ENCODE assay signal across 9 mouse cellular contexts in the genomic region with DNA sequence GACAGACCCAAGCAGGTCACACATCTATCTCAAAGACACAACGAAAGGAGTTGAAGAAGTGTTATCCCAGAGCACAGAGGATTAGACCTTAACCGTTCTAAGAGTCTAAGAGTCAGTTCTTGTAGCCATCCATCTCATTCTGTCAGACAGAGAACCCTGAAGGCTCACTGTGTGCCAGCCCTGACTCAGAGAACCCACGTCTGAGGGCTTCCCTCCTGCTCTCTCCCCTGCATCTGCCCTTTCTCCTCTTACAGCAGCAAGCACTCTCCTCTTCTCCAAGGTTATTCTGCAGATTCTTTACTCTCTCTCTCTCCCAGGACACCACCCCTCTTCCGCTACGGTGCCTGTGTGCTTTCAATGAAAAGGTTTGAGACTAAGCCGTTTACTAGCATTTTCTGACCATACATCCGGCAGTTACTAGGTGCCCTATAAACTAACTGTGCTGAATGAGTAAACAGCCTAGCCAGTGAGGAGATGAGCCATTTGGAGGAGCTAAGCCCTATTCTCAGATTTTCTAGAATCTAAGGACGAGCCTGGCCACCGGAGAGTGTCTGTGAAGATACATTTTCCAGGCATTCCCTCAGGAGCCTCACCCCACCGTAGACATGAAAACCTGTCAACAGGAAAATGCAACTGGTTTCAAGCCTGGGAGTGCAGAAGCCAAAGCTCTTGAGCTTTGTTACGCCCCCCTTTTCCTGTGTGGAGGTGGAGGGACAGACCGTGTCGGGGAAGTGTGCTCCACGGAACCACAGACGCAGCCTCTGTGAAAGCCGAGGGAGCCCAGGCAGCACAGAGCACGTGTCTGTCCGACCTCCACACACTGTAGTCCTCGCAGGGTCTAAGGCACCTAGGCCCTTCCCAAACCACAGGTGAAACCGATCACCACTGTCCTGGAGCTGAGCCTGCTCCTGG. TPM values are rescaled to one million over a fixed set of nuclear protein-coding genes. Genes with fewer than 3 reads are reported as not detected.
A peak's percentile ranks its signal among the peaks of the same experiment; 100 is the strongest.
DNase-seq lines count a peak whose midpoint lies in the region; ATAC-seq and TF ChIP-seq lines count a peak whose summit lies in the region.
"Had no signal": no experiment of that assay in that cellular context is flagged by ENCODE, and none has a peak within 500 bp of the region (broad histone marks: within the 10 kb centered on the region; RNA-seq: fewer than 3 reads in every experiment).

No protein-coding gene starts in this region.

- H3K27ac ChIP-seq in hindbrain, embryonic 16.5 days (ENCODE audit: low read depth, low read length), result no peak overlapping the region
- no peak overlapping the region for H3K27ac ChIP-seq in hindbrain, embryonic 12.5 days
- H3K27ac ChIP-seq in ES-E14 (ENCODE audit: insufficient read depth, low read depth, low read length, poor library complexity, severe bottlenecking), result no peak overlapping the region

- peak; percentile 26; the same call in 1 of the 2 replicates for ATAC-seq in hindbrain, embryonic 16.5 days
- ATAC-seq in hindbrain, embryonic 12.5 days (ENCODE audit: low FRiP score), result no peak
- 0 out of 2 replicates have a peak, but pooled peaks have one; percentile 35 for ATAC-seq in erythroid progenitor cell, adult 5-6 weeks (replicated peaks; ENCODE audit: low FRiP score, poor library complexity, severe bottlenecking)
- ATAC-seq in neutrophil, adult 5-6 weeks (ENCODE audit: extremely low read depth, insufficient number of reproducible peaks, low FRiP score, poor library complexity, severe bottlenecking), result peak; percentile 45; the same call in 1 of the 2 replicates

- H3K4me1 ChIP-seq in hindbrain, embryonic 16.5 days (ENCODE audit: control insufficient read depth, insufficient read depth, low read depth, low read length), result peaks cover 14% of the 10 kb centered on the region; the same call in 1 of the 2 replicates
- H3K4me1 ChIP-seq in hindbrain, embryonic 12.5 days, result peaks cover 48% of the 10 kb centered on the region
- peaks cover 0 to 16% of the 10 kb centered on the region in 2 experiments for H3K4me1 ChIP-seq in ES-E14 (ENCODE audit: control insufficient read depth in 2 of 2, insufficient read depth in 2 of 2, low read length in 2 of 2, poor library complexity in 1 of 2)

- no peak for DNase-seq in ES-E14 (ENCODE audit: low read depth, low spot score)
- DNase-seq in embryo, embryonic 10 days (ENCODE audit: low spot score), result no peak
- DNase-seq in cerebellum, adult 8-10 months, result no peak
- DNase-seq: kidney, postnatal 10 days; lung, embryonic 14.5 days had no signal

- H3K9ac ChIP-seq in hindbrain, embryonic 16.5 days (ENCODE audit: low read depth, low read length), result no peak overlapping the region
- H3K9ac ChIP-seq in hindbrain, embryonic 12.5 days, result no peak overlapping the region
- peak overlapping the region; percentile 4; the same call in 1 of the 2 replicates for H3K9ac ChIP-seq in ES-E14 (ENCODE audit: insufficient read depth, low read depth, low read length, poor library complexity, severe bottlenecking)
- H3K9ac ChIP-seq: lung, embryonic 14.5 days had no signal

- no peak overlapping the region for H3K4me3 ChIP-seq in hindbrain, embryonic 16.5 days (ENCODE audit: low read length)
- H3K4me3 ChIP-seq in hindbrain, embryonic 12.5 days, result no peak overlapping the region
- H3K4me3 ChIP-seq in ES-E14 (ENCODE audit: insufficient read depth in 1 of 2, low read depth in 1 of 2, low read length in 2 of 2, poor library complexity in 1 of 2, severe bottlenecking in 1 of 2), result no peak overlapping the region

- no peak overlapping the region for H3K4me2 ChIP-seq in hindbrain, embryonic 16.5 days (ENCODE audit: low read length)
- no peak overlapping the region for H3K4me2 ChIP-seq in hindbrain, embryonic 12.5 days (replicated peaks)
- H3K4me2 ChIP-seq: lung, embryonic 14.5 days had no signal

- 0 out of 2 replicates have a peak, but pooled peaks cover 3% of the 10 kb centered on the region for H3K36me3 ChIP-seq in hindbrain, embryonic 16.5 days (ENCODE audit: control insufficient read depth, insufficient read depth, low read length)
- peaks cover 16% of the 10 kb centered on the region for H3K36me3 ChIP-seq in hindbrain, embryonic 12.5 days
- H3K36me3 ChIP-seq in ES-E14 (ENCODE audit: control insufficient read depth, insufficient read depth, low read length, poor library complexity, severe bottlenecking), result peaks cover 16% of the 10 kb centered on the region

- in situ Hi-C loops in ES-E14 (cut with MboI; ENCODE audit: low sequenced_read_pairs in 2 of 2, unreplicated experiment in 2 of 2), result no loop called here

- no peaks in the 10 kb centered on the region for H3K27me3 ChIP-seq in hindbrain, embryonic 16.5 days (replicated peaks; ENCODE audit: control insufficient read depth, insufficient read depth, low read length)
- H3K27me3 ChIP-seq in hindbrain, embryonic 12.5 days, result no peaks in the 10 kb centered on the region

- H3K9me3 ChIP-seq in hindbrain, embryonic 16.5 days (ENCODE audit: control insufficient read depth, low read length), result no peaks in the 10 kb centered on the region
- H3K9me3 ChIP-seq in hindbrain, embryonic 12.5 days (replicated peaks), result no peaks in the 10 kb centered on the region
- no peaks in the 10 kb centered on the region for H3K9me3 ChIP-seq in ES-E14 (ENCODE audit: control insufficient read depth, insufficient read depth, low read depth, low read length)

- WGBS in hindbrain, embryonic 16.5 days, result 72% methylated on average over 20 of the region's 20 CpGs
- 79% methylated on average over 20 of the region's 20 CpGs for WGBS in hindbrain, embryonic 12.5 days

TF ChIP-seq in ES-E14, 5 proteins besides CTCF, POLR2A, EP300 and RAD21:
- TF ChIP-seq CHD2 (IDR thresholded peaks at IDR 0.05; ENCODE audit: low read depth, low read length), result no peak
- TF ChIP-seq ZC3H11A (IDR thresholded peaks at IDR 0.05; ENCODE audit: borderline replicate concordance, low read depth, low read length), result no peak
- no peak for TF ChIP-seq MAFK (IDR thresholded peaks at IDR 0.05; ENCODE audit: insufficient read depth, low read depth, low read length)
- no peak for TF ChIP-seq ZNF384 (IDR thresholded peaks at IDR 0.05; ENCODE audit: low read depth, low read length)

RNA-seq across cellular contexts. Expression of gene Mapk6, which starts 8.0 kb away (rescaled TPM):
- polyA plus RNA-seq in hindbrain, embryonic 16.5 days (2015; fragmentation: Nextera tagmentation; extraction: Ambion mirVana), result 142 and 147 TPM in 2 replicates
- 176 and 183 TPM in 2 replicates for polyA plus RNA-seq in hindbrain, embryonic 12.5 days (2016; fragmentation: Nextera tagmentation; extraction: Ambion mirVana)
- total RNA-seq in ES-E14 (2012; rRNA removed), result 81.8 and 85.9 TPM in 2 replicates
- 7.1 and 8.3 TPM in 2 replicates for total RNA-seq in erythroid progenitor cell, adult 5-6 weeks (2015; ENCODE audit: low replicate concordance)
- 4.1 and 6.8 TPM in 2 replicates for total RNA-seq in erythroid progenitor cell, adult 5-6 weeks (2017; ENCODE audit: low replicate concordance)
- total RNA-seq in neutrophil, adult 5-6 weeks (2017), result 33.3 and 36.3 TPM in 2 replicates

RNA-seq across cellular contexts. Expression of gene Leo1, which starts 39.5 kb away (rescaled TPM):
- 42.6 and 43.0 TPM in 2 replicates for polyA plus RNA-seq in hindbrain, embryonic 16.5 days (2015; fragmentation: Nextera tagmentation; extraction: Ambion mirVana)
- polyA plus RNA-seq in hindbrain, embryonic 12.5 days (2016; fragmentation: Nextera tagmentation; extraction: Ambion mirVana), result 50.5 and 51.7 TPM in 2 replicates
- 54.7 and 66.2 TPM in 2 replicates for total RNA-seq in ES-E14 (2012; rRNA removed)
- total RNA-seq in erythroid progenitor cell, adult 5-6 weeks (2015; ENCODE audit: low replicate concordance), result 4.6 and 7.9 TPM in 2 replicates
- 9.8 and 17.5 TPM in 2 replicates for total RNA-seq in erythroid progenitor cell, adult 5-6 weeks (2017; ENCODE audit: low replicate concordance)
- 21.4 and 22.9 TPM in 2 replicates for total RNA-seq in neutrophil, adult 5-6 weeks (2017)

RNA-seq across cellular contexts. Expression of gene Bcl2l10, which starts 54.3 kb away (rescaled TPM):
- polyA plus RNA-seq in hindbrain, embryonic 16.5 days (2015; fragmentation: Nextera tagmentation; extraction: Ambion mirVana), result not detected in 2 replicates
- polyA plus RNA-seq in hindbrain, embryonic 12.5 days (2016; fragmentation: Nextera tagmentation; extraction: Ambion mirVana), result not detected in 2 replicates
- 0.71 and 1.1 TPM in 2 replicates for total RNA-seq in ES-E14 (2012; rRNA removed)
- total RNA-seq in erythroid progenitor cell, adult 5-6 weeks (2015; ENCODE audit: low replicate concordance), result not detected in 2 replicates
- not detected in 2 replicates for total RNA-seq in erythroid progenitor cell, adult 5-6 weeks (2017; ENCODE audit: low replicate concordance)
- not detected in 2 replicates for total RNA-seq in neutrophil, adult 5-6 weeks (2017)
- polyA plus RNA-seq: lung, embryonic 14.5 days had no signal
